Mouse (Mus musculus) thymus, postnatal 14 days (tissue): ENCODE data around the gene Dimt1.
"Not testable (repeated sequence)": the region's sequence is repeated elsewhere in the genome, so short reads cannot be mapped to it uniquely, and the experiment has no call there.

Experiments
- DNase-seq: peaks from one replicate; pipeline ENCODE4 v3.0.0; 2021

Dimt1 gene

GRCm38 (mm10) chr13:106996891-106997290 is 50.0 kb downstream of the Dimt1 start:
- no peak for DNase-seq

GRCm38 (mm10) chr13:106997557-106997956 is 50.6 kb downstream of the Dimt1 start:
- not testable (repeated sequence) for DNase-seq

GRCm38 (mm10) chr13:106998026-106998425 is 51.1 kb downstream of the Dimt1 start:
- no peak for DNase-seq

- DNase-seq, result peak; percentile 15
Observed at GRCm38 (mm10) chr13:106998671-106999070, 51.7 kb downstream of the Dimt1 start.

- DNase-seq, result no peak
Observed at GRCm38 (mm10) chr13:107003211-107003610, 56.3 kb downstream of the Dimt1 start.

- DNase-seq, result no peak
Observed at GRCm38 (mm10) chr13:107008174-107008573, 61.2 kb downstream of the Dimt1 start.
